18 mouse cellular contexts compared by ENCODE assay signal in genomic region chr3:116440066-116440997, GRCm38 (mm10). TPM values are rescaled to one million over a fixed set of nuclear protein-coding genes. Genes with fewer than 3 reads are reported as not detected.
A peak's percentile ranks its signal among the peaks of the same experiment; 100 is the strongest.
DNase-seq lines count a peak whose midpoint lies in the region; ATAC-seq and TF ChIP-seq lines count a peak whose summit lies in the region.
"Had no signal": no experiment of that assay in that cellular context is flagged by ENCODE, and none has a peak within 500 bp of the region (broad histone marks: within the 10 kb centered on the region; RNA-seq: fewer than 3 reads in every experiment).

No protein-coding gene starts in this region.

- H3K4me3 ChIP-seq in intestine, embryonic 15.5 days (replicated peaks) = no peak overlapping the region
- H3K4me3 ChIP-seq in small intestine, adult 2 months (ENCODE audit: low read depth, low read length) = peak overlapping the region; percentile 22; the same call in 1 of the 2 replicates
- H3K4me3 ChIP-seq in midbrain, postnatal 0 days (ENCODE audit: low read depth, low read length) = no peak overlapping the region
- H3K4me3 ChIP-seq: embryonic facial prominence, embryonic 15.5 days; liver, embryonic 12.5 days had no signal

- no peaks in the 10 kb centered on the region for H3K4me1 ChIP-seq in intestine, embryonic 15.5 days (replicated peaks)
- peaks cover 9% of the 10 kb centered on the region for H3K4me1 ChIP-seq in small intestine, adult 2 months (ENCODE audit: control insufficient read depth, insufficient read depth, insufficient read length, low read length)
- no peaks in the 10 kb centered on the region for H3K4me1 ChIP-seq in midbrain, postnatal 0 days (ENCODE audit: insufficient read depth, low read length)
- H3K4me1 ChIP-seq: embryonic facial prominence, embryonic 15.5 days; liver, embryonic 12.5 days had no signal

- H3K27me3 ChIP-seq in intestine, embryonic 15.5 days (replicated peaks) = no peaks in the 10 kb centered on the region
- no peaks in the 10 kb centered on the region for H3K27me3 ChIP-seq in small intestine, adult 2 months (ENCODE audit: control insufficient read depth, insufficient read depth, low read length)
- H3K27me3 ChIP-seq in midbrain, postnatal 0 days (ENCODE audit: insufficient read depth, low read length) = no peaks in the 10 kb centered on the region
- H3K27me3 ChIP-seq: embryonic facial prominence, embryonic 15.5 days had no signal

- no peak overlapping the region for H3K9ac ChIP-seq in intestine, embryonic 15.5 days
- H3K9ac ChIP-seq in midbrain, postnatal 0 days (replicated peaks; ENCODE audit: low read length, poor library complexity, severe bottlenecking) = no peak overlapping the region
- H3K9ac ChIP-seq: embryonic facial prominence, embryonic 15.5 days; liver, embryonic 12.5 days; lung, embryonic 14.5 days had no signal

- TF ChIP-seq POLR2A in small intestine, adult 2 months (IDR thresholded peaks at IDR 0.05; ENCODE audit: low read depth, low read length) = no peak

- WGBS in intestine, embryonic 15.5 days = 60% methylated on average over 8 of the region's 8 CpGs
- WGBS in small intestine, adult 2 months = 48% methylated on average over 8 of the region's 8 CpGs
- WGBS in midbrain, postnatal 0 days = 54% methylated on average over 8 of the region's 8 CpGs

- H3K27ac ChIP-seq in intestine, embryonic 15.5 days = no peak overlapping the region
- peak overlapping the region; percentile 54; the same call in 1 of the 2 replicates for H3K27ac ChIP-seq in small intestine, adult 2 months (ENCODE audit: insufficient read depth, low read depth, low read length)
- no peak overlapping the region for H3K27ac ChIP-seq in midbrain, postnatal 0 days (ENCODE audit: low read depth, low read length)
- H3K27ac ChIP-seq: embryonic facial prominence, embryonic 15.5 days; liver, embryonic 12.5 days; stomach, postnatal 0 days had no signal

- peak; percentile 67 for DNase-seq in heart, adult 11 months
- DNase-seq in heart, postnatal 10 days = no peak
- no peak for DNase-seq in layer of hippocampus, postnatal 14 days (ENCODE audit: low spot score in 2 of 2)
- no peak for DNase-seq in midbrain, postnatal 0 days (ENCODE audit: low spot score)
- no peak for DNase-seq in urinary bladder, adult 2 months (ENCODE audit: low spot score)
- DNase-seq in embryo, embryonic 10.5 days (ENCODE audit: low spot score) = no peak
- DNase-seq: cerebellum, adult 8-10 months; embryo, embryonic 11 days; gastrocnemius, postnatal 25 days; lung, embryonic 14.5 days; lung, postnatal 4 days; midbrain, embryonic 14.5 days had no signal

- H3K4me2 ChIP-seq in intestine, embryonic 15.5 days (replicated peaks) = no peak overlapping the region
- H3K4me2 ChIP-seq in midbrain, postnatal 0 days (ENCODE audit: low read depth, low read length, poor library complexity, severe bottlenecking) = no peak overlapping the region
- H3K4me2 ChIP-seq: embryonic facial prominence, embryonic 15.5 days; heart, embryonic 11.5 days; liver, embryonic 12.5 days; lung, embryonic 14.5 days had no signal

- intact Hi-C loops in heart, postnatal 10 days (cut with DNase I) = no loop called here

- ATAC-seq in intestine, embryonic 15.5 days = peak; percentile 67
- ATAC-seq in midbrain, postnatal 0 days (ENCODE audit: low FRiP score) = no peak
- ATAC-seq: liver, embryonic 12.5 days had no signal

- no peaks in the 10 kb centered on the region for H3K9me3 ChIP-seq in intestine, embryonic 15.5 days
- H3K9me3 ChIP-seq in midbrain, postnatal 0 days (ENCODE audit: low read length) = no peaks in the 10 kb centered on the region
- H3K9me3 ChIP-seq: embryonic facial prominence, embryonic 15.5 days; liver, embryonic 12.5 days had no signal

- H3K36me3 ChIP-seq in intestine, embryonic 15.5 days = no peaks in the 10 kb centered on the region
- H3K36me3 ChIP-seq in small intestine, adult 2 months (ENCODE audit: control insufficient read depth, insufficient read depth, low read length) = no peaks in the 10 kb centered on the region
- H3K36me3 ChIP-seq in midbrain, postnatal 0 days (ENCODE audit: insufficient read depth, low read length) = no peaks in the 10 kb centered on the region
- H3K36me3 ChIP-seq: embryonic facial prominence, embryonic 15.5 days; liver, embryonic 12.5 days had no signal

- TF ChIP-seq CTCF in small intestine, adult 2 months (IDR thresholded peaks at IDR 0.05; ENCODE audit: extremely low read depth, insufficient read length, insufficient replicate concordance, low read depth, low read length) = no peak
- no peak for TF ChIP-seq CTCF in midbrain, postnatal 0 days (IDR thresholded peaks at IDR 0.05)

RNA-seq across cellular contexts. Expression of gene Cdc14a, which starts 16.5 kb away (rescaled TPM):
- 1 to 10 TPM; 5.2 to 6.5 TPM for total RNA-seq in heart, postnatal 10 days (2021)
- polyA plus RNA-seq in intestine, embryonic 15.5 days (2015; fragmentation: Nextera tagmentation; extraction: Ambion mirVana) = 6.2 and 6.9 TPM in 2 replicates
- polyA plus RNA-seq in small intestine, adult 2 months (2012; rRNA removed) = 6.6 and 8.6 TPM in 2 replicates
- total RNA-seq in layer of hippocampus, postnatal 14 days (2021) = 1 to 10 TPM; 5.1 to 5.7 TPM
- total RNA-seq in midbrain, postnatal 0 days (2014; rRNA removed) = 3.1 and 3.2 TPM in 2 replicates
- polyA plus RNA-seq in midbrain, postnatal 0 days (2015; fragmentation: Nextera tagmentation; extraction: Ambion mirVana) = 1.6 and 2.2 TPM in 2 replicates
- polyA plus RNA-seq in urinary bladder, adult 2 months (2012; rRNA removed) = 6.3 and 6.6 TPM in 2 replicates
